Mouse (Mus musculus) CD4-positive, CD25-positive, alpha-beta regulatory T cell, adult 2 months (primary cell): ENCODE results near the gene Nat8.
"Not testable (repeated sequence)": the region's sequence is repeated elsewhere in the genome, so short reads cannot be mapped to it uniquely, and the experiment has no call there.

ENCODE experiments used
- DNase-seq: peaks from one replicate; pipeline ENCODE4 v3.0.0-alpha.2; 2012; ENCODE audit warnings: low read depth, low spot score

Nat8 gene

GRCm38 (mm10) chr6:85831796-85832321 is at the start of gene Nat8:
Gene Nat8 (minus strand): TSS chr6:85832082.
- DNase-seq, result no peak

GRCm38 (mm10) chr6:85869006-85869405 is 37.1 kb upstream of the Nat8 start, which contains the start of gene Nat8f2:
Gene Nat8f2 (minus strand): TSS chr6:85869158.
- DNase-seq, result not testable (repeated sequence)

- no peak for DNase-seq
Observed at GRCm38 (mm10) chr6:85867726-85868690, 36.1 kb upstream of the Nat8 start.

GRCm38 (mm10) chr6:85866995-85867394 is 35.1 kb upstream of the Nat8 start:
- not testable (repeated sequence) for DNase-seq

GRCm38 (mm10) chr6:85866166-85866565 is 34.3 kb upstream of the Nat8 start:
- not testable (repeated sequence) for DNase-seq

- DNase-seq, result not testable (repeated sequence)
Observed at GRCm38 (mm10) chr6:85864900-85865639, 33.2 kb upstream of the Nat8 start.

GRCm38 (mm10) chr6:85863840-85864239 is 32.0 kb upstream of the Nat8 start:
- no peak for DNase-seq

GRCm38 (mm10) chr6:85863136-85863535 is 31.3 kb upstream of the Nat8 start:
- DNase-seq, result no peak

GRCm38 (mm10) chr6:85862565-85862964 is 30.7 kb upstream of the Nat8 start:
- no peak for DNase-seq

GRCm38 (mm10) chr6:85861247-85861646 is 29.4 kb upstream of the Nat8 start:
- no peak for DNase-seq

GRCm38 (mm10) chr6:85856194-85856678 is 24.4 kb upstream of the Nat8 start:
- DNase-seq, result no peak

- no peak for DNase-seq
Observed at GRCm38 (mm10) chr6:85853481-85853880, 21.6 kb upstream of the Nat8 start.

GRCm38 (mm10) chr6:85851062-85851773 is 19.3 kb upstream of the Nat8 start:
- no peak for DNase-seq

GRCm38 (mm10) chr6:85849240-85849639 is 17.4 kb upstream of the Nat8 start:
- DNase-seq, result no peak

GRCm38 (mm10) chr6:85848140-85848539 is 16.3 kb upstream of the Nat8 start:
- no peak for DNase-seq

GRCm38 (mm10) chr6:85846921-85847320 is 15.0 kb upstream of the Nat8 start:
- no peak for DNase-seq

- DNase-seq, result not testable (repeated sequence)
Observed at GRCm38 (mm10) chr6:85843677-85844458, 12.0 kb upstream of the Nat8 start.

- no peak for DNase-seq
Observed at GRCm38 (mm10) chr6:85839982-85840381, 8.1 kb upstream of the Nat8 start.

GRCm38 (mm10) chr6:85838674-85839073 is 6.8 kb upstream of the Nat8 start:
- no peak for DNase-seq

GRCm38 (mm10) chr6:85837307-85837706 is 5.4 kb upstream of the Nat8 start:
- DNase-seq, result peak; percentile 30
